Mouse (Mus musculus) brain, embryonic 14.5 days (tissue): ENCODE measurements at regions not wholly inside any gene's neighbourhood (a gene's known extent, or its start where the extent isn't known, plus 50 kb on each side); places are given as distances from the start of the nearest gene placed in this dataset.
A peak's percentile ranks its signal among the peaks of the same experiment; 100 is the strongest.

Experiments used
- DNase-seq: peaks from one replicate; pipeline ENCODE4 v3.0.0-alpha.2; 2011; ENCODE audit warnings: low read depth
- CTCF ChIP-seq: fragments of 200-500 bp; IDR thresholded peaks from 2 replicates; pipeline ENCODE4 v1.5.1; 2012; ENCODE audit warnings: inconsistent platforms, mild to moderate bottlenecking, moderate library complexity, borderline replicate concordance; ENCODE audit not compliant: insufficient read depth, insufficient read length; ENCODE audit errors: extremely low read depth
- POLR2A ChIP-seq: fragments of 200-500 bp; IDR thresholded peaks from 2 replicates; pipeline ENCODE4 v1.6.1; 2012; ENCODE audit warnings: mild to moderate bottlenecking, inconsistent platforms, borderline replicate concordance; ENCODE audit not compliant: poor library complexity, insufficient read depth, insufficient read length, severe bottlenecking; ENCODE audit errors: extremely low read depth

DNA sequence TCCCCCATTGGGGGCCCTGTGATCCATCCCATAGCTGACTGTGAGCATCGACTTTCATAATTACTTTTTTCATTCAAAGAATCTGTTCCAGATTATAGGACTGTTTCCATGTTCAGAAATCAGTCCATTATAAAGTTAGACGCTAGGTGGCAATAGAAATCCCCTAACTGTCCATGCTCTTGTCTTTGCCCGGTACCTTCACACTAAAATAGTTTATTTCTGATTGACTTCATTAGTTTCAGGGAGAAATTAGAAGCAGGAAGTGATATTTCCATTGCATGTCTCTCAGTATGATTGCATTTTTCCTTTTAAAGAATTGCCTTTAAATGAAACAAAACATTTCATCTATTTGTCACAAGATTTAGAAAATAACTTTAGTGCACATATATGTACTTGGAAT is 131.7 kb downstream of the Fbxo8 start:
- peak; percentile 47 for DNase-seq

DNA sequence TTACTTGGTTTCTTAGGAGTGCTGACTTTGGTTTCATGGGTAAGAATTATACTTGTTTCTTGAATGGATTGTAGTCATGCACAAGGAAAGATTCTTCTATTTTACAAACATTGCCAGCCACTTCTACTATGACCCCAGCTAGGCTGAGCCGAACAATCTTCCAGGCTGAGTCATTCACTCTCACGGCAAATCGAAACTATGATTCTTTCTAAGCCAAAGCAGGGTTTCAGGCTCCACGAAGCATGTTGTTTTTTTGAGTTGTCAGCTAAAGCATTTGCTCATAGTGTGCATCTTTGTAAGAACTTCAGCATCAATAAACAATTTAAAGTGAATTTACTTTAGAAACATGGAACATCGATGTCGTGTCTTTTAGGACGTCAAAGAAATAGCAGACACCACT is 133.5 kb downstream of the Fbxo8 start:
- TF ChIP-seq CTCF, result no peak
- TF ChIP-seq POLR2A, result no peak
- DNase-seq, result no peak

More for the DNA sequence above, 131.7 kb downstream of the Fbxo8 start:
- TF ChIP-seq POLR2A (no peak), CTCF (0 out of 2 replicates have a peak, but pooled peaks have one; percentile 15)

DNA sequence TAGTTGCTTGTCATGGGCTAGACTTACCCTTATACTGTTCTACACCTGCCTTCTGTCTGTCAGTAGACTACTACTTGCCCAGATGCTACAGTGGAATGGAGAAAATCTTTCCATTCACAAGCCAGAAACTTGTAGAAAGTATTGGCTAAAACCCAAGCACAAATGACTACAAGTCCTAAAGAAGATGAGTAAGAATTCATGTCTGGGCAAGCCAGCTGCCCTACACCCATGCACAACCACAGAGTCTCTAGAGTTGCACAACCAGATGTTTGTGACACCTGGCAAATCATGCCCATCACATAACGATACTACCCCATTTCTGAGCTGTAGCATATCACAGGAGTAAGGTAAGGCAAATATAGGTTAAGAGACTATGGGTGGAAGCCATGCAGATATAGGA is 144.5 kb downstream of the Fbxo8 start:
- DNase-seq, result no peak

DNA sequence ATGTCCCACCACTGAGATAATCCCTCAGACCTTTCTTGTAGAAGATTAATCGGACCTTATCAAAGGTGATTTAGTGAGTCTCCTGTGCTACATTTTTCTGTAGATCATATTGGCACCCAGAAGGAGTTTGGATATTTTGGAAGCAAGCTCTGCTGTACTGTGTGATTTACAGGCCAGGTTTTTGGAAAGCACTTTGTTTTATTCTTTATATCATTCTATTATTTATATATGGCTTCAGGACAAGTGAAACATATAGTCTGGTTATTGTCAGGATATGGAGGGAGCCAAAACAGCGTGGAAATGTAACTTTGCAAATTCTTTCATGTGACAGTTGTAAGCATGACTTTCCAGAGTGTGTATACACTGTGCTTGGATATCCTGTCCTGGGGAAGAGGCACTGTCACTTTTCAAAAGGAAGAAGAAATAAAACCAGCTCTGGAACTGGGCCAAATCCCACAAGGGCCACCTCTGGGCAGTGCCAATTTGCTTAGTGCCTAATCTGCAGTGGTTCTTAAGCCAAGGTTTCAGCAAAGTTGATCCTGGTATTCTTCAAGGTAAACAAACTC is 149.8 kb downstream of the Fbxo8 start:
- DNase-seq, result no peak
- TF ChIP-seq POLR2A (no peak), CTCF (no peak)

More for the DNA sequence above, 144.5 kb downstream of the Fbxo8 start:
- no peak for TF ChIP-seq POLR2A
- TF ChIP-seq CTCF, result no peak

DNA sequence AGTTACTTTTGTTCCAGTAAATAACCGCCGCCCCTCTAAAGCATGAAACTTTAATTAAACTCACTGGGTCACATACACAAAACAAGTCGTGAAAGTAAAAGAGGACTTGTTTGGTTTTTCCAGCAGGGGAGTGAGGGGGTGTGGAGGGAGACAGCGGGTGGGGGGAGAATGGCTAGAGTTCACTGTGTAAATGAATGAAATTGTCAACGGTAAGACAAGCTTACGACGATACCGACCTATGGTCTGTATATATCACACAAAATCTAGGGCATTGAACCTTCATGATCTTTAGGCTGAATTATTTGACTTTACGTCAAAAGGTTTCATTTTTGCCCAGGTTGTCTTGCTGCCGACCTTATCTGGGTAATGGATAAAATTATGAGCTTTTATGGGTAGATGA is 155.5 kb downstream of the Fbxo8 start:
- TF ChIP-seq POLR2A (no peak), CTCF (no peak)
- peak; percentile 35 for DNase-seq

DNA sequence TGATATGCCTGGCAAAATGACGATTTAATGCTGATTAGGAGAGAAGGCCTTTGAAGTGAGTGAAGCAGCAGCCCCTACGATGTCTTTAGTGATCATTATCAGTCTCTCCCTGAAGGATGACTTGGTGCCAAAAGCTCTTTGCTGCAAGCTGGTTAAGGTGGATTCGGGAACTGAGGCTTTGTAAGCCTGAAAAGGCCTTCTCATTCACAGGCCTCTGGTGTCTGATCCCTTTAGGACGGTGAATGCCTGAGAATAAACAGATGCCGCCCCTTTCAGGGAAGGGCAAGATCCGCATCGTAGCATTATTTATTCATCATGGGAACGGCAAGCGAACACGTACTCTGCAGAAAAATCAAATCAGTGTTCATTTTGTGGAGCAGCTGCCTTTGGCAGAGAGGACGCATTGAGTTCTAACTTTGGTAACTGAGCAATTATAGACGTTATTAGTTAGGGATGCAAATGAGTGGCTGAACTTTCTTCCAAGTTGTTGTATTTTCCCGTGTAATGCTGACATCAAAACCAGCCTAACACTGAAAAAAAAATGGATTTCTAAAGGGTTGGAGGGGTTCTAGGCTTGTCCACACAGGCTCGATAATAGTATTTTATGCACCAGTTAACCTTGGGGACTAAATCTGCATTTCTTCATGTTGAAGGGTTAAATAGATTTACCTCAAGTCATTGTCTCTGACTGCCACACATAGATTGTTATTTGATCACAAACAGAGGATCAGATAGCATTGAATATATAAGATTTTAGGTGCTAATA is 156.2 kb downstream of the Fbxo8 start:
- no peak for TF ChIP-seq POLR2A
- no peak for TF ChIP-seq CTCF
- DNase-seq, result peak; percentile 89

DNA sequence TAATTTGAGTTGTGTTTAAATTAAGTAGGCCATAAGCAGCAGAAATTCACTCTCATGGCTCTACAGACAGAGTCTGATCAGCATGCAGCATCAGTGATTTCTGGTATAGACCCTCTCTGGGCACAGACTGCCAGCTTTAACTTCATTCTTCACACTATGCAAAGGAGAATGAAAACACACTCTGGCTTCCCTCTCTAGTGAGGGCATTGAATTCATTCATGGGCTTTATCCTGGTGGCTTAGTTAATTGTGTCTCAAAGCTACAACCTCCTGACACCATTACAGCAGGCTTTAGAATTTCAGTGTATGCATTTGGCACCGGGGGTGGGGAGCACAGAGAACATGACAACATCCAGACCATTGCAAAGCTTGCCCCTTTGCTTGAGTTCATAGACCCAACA is 169.1 kb downstream of the Fbxo8 start:
- TF ChIP-seq CTCF (no peak), POLR2A (no peak)
- peak; percentile 57 for DNase-seq

DNA sequence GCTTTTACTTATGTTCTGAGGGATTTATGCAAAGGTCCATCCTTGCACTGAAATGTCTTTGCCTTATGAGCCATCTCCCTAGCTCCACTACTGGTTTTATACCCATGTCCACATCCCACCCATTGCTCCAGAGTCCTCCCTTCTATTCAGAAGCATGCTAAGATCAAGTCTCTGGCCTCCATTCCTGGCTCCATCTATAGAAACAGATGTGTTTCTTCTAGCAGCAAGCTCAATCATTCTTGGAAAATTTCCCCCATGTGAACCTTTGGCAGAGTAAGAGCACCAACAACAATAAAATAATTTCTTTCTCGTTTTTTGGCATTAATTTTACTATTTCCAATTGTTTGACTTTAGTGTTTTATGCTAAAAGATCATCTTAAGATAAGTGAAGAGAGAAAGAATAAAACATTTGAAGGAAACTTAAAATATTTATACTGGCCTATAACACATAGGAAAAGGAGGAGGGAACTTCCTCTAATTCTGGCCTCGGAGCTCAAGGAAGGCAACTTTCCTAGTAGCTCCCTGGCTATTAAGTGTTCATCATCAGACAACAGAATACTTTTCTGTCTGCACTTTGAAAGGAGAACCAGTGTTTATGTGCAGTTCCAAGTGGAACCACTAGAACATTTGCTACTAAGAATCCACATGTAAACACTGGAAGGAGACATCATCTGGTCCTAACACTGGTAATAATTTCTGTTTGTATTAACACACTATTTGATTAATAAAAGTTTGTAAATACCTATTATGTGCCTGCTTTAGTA is 171.8 kb downstream of the Fbxo8 start:
- DNase-seq, result no peak
- TF ChIP-seq CTCF (no peak), POLR2A (no peak)

DNA sequence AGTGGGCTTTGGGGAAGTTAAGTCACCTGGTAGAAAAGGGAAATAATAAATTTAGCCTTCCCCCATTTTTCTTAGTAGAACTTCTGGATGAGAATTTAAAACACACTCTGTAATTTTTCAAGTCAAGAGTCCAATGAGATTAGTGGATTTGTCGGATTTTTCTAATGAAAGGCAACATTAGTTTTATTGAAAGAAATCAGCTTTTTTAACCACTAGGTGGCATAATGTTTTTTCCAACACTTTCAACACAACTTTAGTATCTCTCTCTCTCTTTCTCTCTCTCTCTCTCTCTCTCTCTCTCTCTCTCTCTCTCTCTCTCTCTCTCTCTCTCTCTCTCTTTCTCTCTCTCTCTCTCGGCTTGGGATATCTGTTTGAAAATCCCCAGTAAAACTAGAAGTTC is 173.7 kb downstream of the Fbxo8 start:
- DNase-seq, result no peak
- TF ChIP-seq CTCF (no peak), POLR2A (no peak)

DNA sequence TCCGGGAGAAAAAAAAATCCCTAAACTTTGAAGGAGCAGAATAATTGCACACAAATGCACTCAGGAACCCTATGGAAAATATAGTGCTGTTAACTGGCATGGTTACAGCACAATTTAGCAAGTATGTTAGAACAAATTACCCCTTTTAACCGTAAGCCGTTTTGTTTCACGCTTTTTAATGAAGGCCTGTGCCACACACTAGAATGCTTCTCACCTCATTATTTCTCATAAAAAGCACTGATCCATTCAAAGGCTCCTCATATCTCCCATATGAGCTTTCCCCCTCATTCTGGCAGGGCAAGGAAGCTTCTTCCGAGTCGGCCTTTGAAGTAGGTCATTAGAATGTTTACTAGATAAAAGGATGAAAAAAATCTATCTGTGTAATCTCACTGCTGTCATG is 182.4 kb downstream of the Fbxo8 start:
- DNase-seq, result peak; percentile 68

DNA sequence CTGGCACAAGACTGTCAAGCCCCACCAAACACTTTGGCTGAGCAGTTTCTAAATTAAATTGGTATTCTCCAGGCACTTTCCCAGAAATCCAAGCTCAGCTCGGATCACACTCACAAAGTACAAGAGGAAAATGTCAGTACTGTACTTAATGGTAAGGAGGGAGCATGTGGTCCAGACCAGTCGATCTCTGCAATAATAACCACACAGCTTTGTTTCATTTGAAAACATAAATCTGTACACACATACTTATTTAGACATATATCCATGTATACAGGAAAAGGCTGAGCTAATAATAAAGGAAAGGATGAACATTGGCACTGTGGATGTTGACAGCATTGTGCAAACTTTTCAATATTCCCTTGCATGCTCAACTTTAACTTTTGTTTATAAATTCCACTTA is 184.1 kb downstream of the Fbxo8 start:
- DNase-seq, result no peak
- TF ChIP-seq POLR2A (no peak), CTCF (no peak)

More for the DNA sequence above, 182.4 kb downstream of the Fbxo8 start:
- TF ChIP-seq CTCF, result no peak
- TF ChIP-seq POLR2A, result no peak
